Mouse (Mus musculus): ENCODE measurements around the gene Smtnl2. TPM values are rescaled to one million over a fixed set of nuclear protein-coding genes. Genes with fewer than 3 reads are reported as not detected.

Smtnl2 gene
- polyA plus RNA-seq, 1 experiment from 2014 or later, result 16.4 TPM

GRCm38 (mm10) chr11:72407574-72407973 lies 3.9 kb downstream of the Smtnl2 start:
- no peak overlapping the region for H3K27ac ChIP-seq (replicated peaks)
- no peaks in the 10 kb centered on the region for H3K9me3 ChIP-seq
- no peak for DNase-seq (ENCODE audit: low spot score)
- WGBS, result 19% methylated on average over 7 of the region's 7 CpGs
- peak overlapping the region; percentile 12; the same call in 1 of the 2 replicates for H3K4me3 ChIP-seq
- H3K36me3 ChIP-seq (replicated peaks), result 0 out of 2 replicates have a peak, but pooled peaks cover 3% of the 10 kb centered on the region
- peaks cover 74% of the 10 kb centered on the region for H3K4me1 ChIP-seq
- peaks cover 61% of the 10 kb centered on the region for H3K27me3 ChIP-seq (replicated peaks; ENCODE audit: low read depth, poor library complexity, severe bottlenecking)

- DNase-seq (ENCODE audit: low spot score), result no peak
- Histone ChIP-seq H3K27me3 (replicated peaks; ENCODE audit: low read depth, poor library complexity, severe bottlenecking) (peaks cover 56% of the 10 kb centered on the region), H3K27ac (replicated peaks) (0 out of 2 replicates have a peak overlapping the region, but pooled peaks have one; percentile 1), H3K4me3 (no peak overlapping the region), H3K4me1 (peaks cover 75% of the 10 kb centered on the region), H3K9me3 (no peaks in the 10 kb centered on the region), H3K36me3 (replicated peaks) (0 out of 2 replicates have a peak, but pooled peaks cover 3% of the 10 kb centered on the region)
- 19% methylated on average over 3 of the region's 3 CpGs for WGBS
Measured at GRCm38 (mm10) chr11:72407081-72407480, 4.4 kb downstream of the Smtnl2 start.

- peaks cover 47% of the 10 kb centered on the region for H3K27me3 ChIP-seq (replicated peaks; ENCODE audit: low read depth, poor library complexity, severe bottlenecking)
- H3K36me3 ChIP-seq (replicated peaks), result 0 out of 2 replicates have a peak, but pooled peaks cover 3% of the 10 kb centered on the region
- H3K27ac ChIP-seq (replicated peaks), result peak overlapping the region; percentile 10; the same call in 1 of the 2 replicates
- 0 out of 2 replicates have a peak overlapping the region, but pooled peaks have one; percentile 11 for H3K4me3 ChIP-seq
- peak; percentile 43 for DNase-seq (ENCODE audit: low spot score)
- 52% methylated on average over 8 of the region's 8 CpGs for WGBS
- peaks cover 75% of the 10 kb centered on the region for H3K4me1 ChIP-seq
- no peaks in the 10 kb centered on the region for H3K9me3 ChIP-seq
Measured at GRCm38 (mm10) chr11:72406079-72406675, 5.3 kb downstream of the Smtnl2 start.

- Histone ChIP-seq H3K4me3 (no peak overlapping the region), H3K9me3 (no peaks in the 10 kb centered on the region), H3K36me3 (replicated peaks) (0 out of 2 replicates have a peak, but pooled peaks cover 6% of the 10 kb centered on the region), H3K27ac (replicated peaks) (no peak overlapping the region), H3K27me3 (replicated peaks; ENCODE audit: low read depth, poor library complexity, severe bottlenecking) (peaks cover 41% of the 10 kb centered on the region), H3K4me1 (peaks cover 75% of the 10 kb centered on the region)
- DNase-seq (ENCODE audit: low spot score), result no peak
- WGBS, result 55% methylated on average over 4 of the region's 4 CpGs
Measured at GRCm38 (mm10) chr11:72405532-72405931, 6.0 kb downstream of the Smtnl2 start.

- H3K27ac ChIP-seq (replicated peaks), result no peak overlapping the region; the same call in 1 of the 2 replicates
- DNase-seq (ENCODE audit: low spot score), result no peak
- peaks cover 54% of the 10 kb centered on the region for H3K4me1 ChIP-seq
- H3K36me3 ChIP-seq (replicated peaks), result peaks cover 19% of the 10 kb centered on the region
- H3K27me3 ChIP-seq (replicated peaks; ENCODE audit: low read depth, poor library complexity, severe bottlenecking), result peaks cover 16% of the 10 kb centered on the region; the same call in 1 of the 2 replicates
- no peaks in the 10 kb centered on the region for H3K9me3 ChIP-seq
- H3K4me3 ChIP-seq, result no peak overlapping the region
- 85% methylated on average over 12 of the region's 12 CpGs for WGBS
Measured at GRCm38 (mm10) chr11:72402969-72403368, 8.5 kb downstream of the Smtnl2 start.

GRCm38 (mm10) chr11:72402017-72402416 lies 9.5 kb downstream of the Smtnl2 start:
- WGBS, result 66% methylated on average over 5 of the region's 5 CpGs
- peaks cover 19% of the 10 kb centered on the region for H3K36me3 ChIP-seq (replicated peaks)
- H3K4me3 ChIP-seq, result no peak overlapping the region
- no peak for DNase-seq (ENCODE audit: low spot score)
- H3K4me1 ChIP-seq, result peaks cover 47% of the 10 kb centered on the region
- peak overlapping the region; percentile 52; the same call in 1 of the 2 replicates for H3K27ac ChIP-seq (replicated peaks)
- no peaks in the 10 kb centered on the region for H3K9me3 ChIP-seq
- H3K27me3 ChIP-seq (replicated peaks; ENCODE audit: low read depth, poor library complexity, severe bottlenecking), result peaks cover 6% of the 10 kb centered on the region; the same call in 1 of the 2 replicates

- 81% methylated on average over 12 of the region's 12 CpGs for WGBS
- Histone ChIP-seq H3K4me3 (no peak overlapping the region), H3K4me1 (peaks cover 43% of the 10 kb centered on the region), H3K9me3 (no peaks in the 10 kb centered on the region), H3K27me3 (replicated peaks; ENCODE audit: low read depth, poor library complexity, severe bottlenecking) (no peaks in the 10 kb centered on the region), H3K36me3 (replicated peaks) (peaks cover 19% of the 10 kb centered on the region), H3K27ac (replicated peaks) (peak overlapping the region; percentile 30; the same call in 1 of the 2 replicates)
- no peak for DNase-seq (ENCODE audit: low spot score)
Measured at GRCm38 (mm10) chr11:72401068-72401467, 10.4 kb downstream of the Smtnl2 start.

GRCm38 (mm10) chr11:72397811-72398525 lies 13.5 kb downstream of the Smtnl2 start:
- Histone ChIP-seq H3K4me3 (no peak overlapping the region), H3K9me3 (no peaks in the 10 kb centered on the region), H3K27ac (replicated peaks) (no peak overlapping the region), H3K4me1 (peaks cover 49% of the 10 kb centered on the region), H3K36me3 (replicated peaks) (peaks cover 16% of the 10 kb centered on the region), H3K27me3 (replicated peaks; ENCODE audit: low read depth, poor library complexity, severe bottlenecking) (no peaks in the 10 kb centered on the region)
- 83% methylated on average over 8 of the region's 8 CpGs for WGBS
- DNase-seq (ENCODE audit: low spot score), result no peak

- Histone ChIP-seq H3K4me1 (peaks cover 41% of the 10 kb centered on the region), H3K27ac (replicated peaks) (no peak overlapping the region), H3K36me3 (replicated peaks) (peaks cover 16% of the 10 kb centered on the region), H3K4me3 (no peak overlapping the region), H3K9me3 (no peaks in the 10 kb centered on the region), H3K27me3 (replicated peaks; ENCODE audit: low read depth, poor library complexity, severe bottlenecking) (no peaks in the 10 kb centered on the region)
- no peak for DNase-seq (ENCODE audit: low spot score)
- 89% methylated on average over 10 of the region's 10 CpGs for WGBS
Measured at GRCm38 (mm10) chr11:72397072-72397471, 14.4 kb downstream of the Smtnl2 start.

GRCm38 (mm10) chr11:72396621-72397020 lies 14.9 kb downstream of the Smtnl2 start:
- H3K9me3 ChIP-seq, result no peaks in the 10 kb centered on the region
- H3K27me3 ChIP-seq (replicated peaks; ENCODE audit: low read depth, poor library complexity, severe bottlenecking), result no peaks in the 10 kb centered on the region
- peaks cover 36% of the 10 kb centered on the region for H3K4me1 ChIP-seq
- H3K36me3 ChIP-seq (replicated peaks), result peaks cover 16% of the 10 kb centered on the region
- no peak for DNase-seq (ENCODE audit: low spot score)
- WGBS, result 82% methylated on average over 7 of the region's 7 CpGs
- H3K27ac ChIP-seq (replicated peaks), result no peak overlapping the region
- no peak overlapping the region for H3K4me3 ChIP-seq

GRCm38 (mm10) chr11:72395652-72396051 lies 15.9 kb downstream of the Smtnl2 start:
- Histone ChIP-seq H3K27ac (replicated peaks) (no peak overlapping the region), H3K4me1 (peaks cover 26% of the 10 kb centered on the region), H3K27me3 (replicated peaks; ENCODE audit: low read depth, poor library complexity, severe bottlenecking) (no peaks in the 10 kb centered on the region), H3K4me3 (no peak overlapping the region), H3K9me3 (no peaks in the 10 kb centered on the region), H3K36me3 (replicated peaks) (peaks cover 14% of the 10 kb centered on the region)
- peak; percentile 26 for DNase-seq (ENCODE audit: low spot score)
- WGBS, result 69% methylated on average over 6 of the region's 6 CpGs

GRCm38 (mm10) chr11:72394694-72395093 lies 16.8 kb downstream of the Smtnl2 start:
- Histone ChIP-seq H3K27me3 (replicated peaks; ENCODE audit: low read depth, poor library complexity, severe bottlenecking) (no peaks in the 10 kb centered on the region), H3K4me3 (no peak overlapping the region), H3K4me1 (peaks cover 22% of the 10 kb centered on the region), H3K36me3 (replicated peaks) (peaks cover 6% of the 10 kb centered on the region), H3K27ac (replicated peaks) (no peak overlapping the region), H3K9me3 (no peaks in the 10 kb centered on the region)
- DNase-seq (ENCODE audit: low spot score), result no peak
- WGBS, result 79% methylated on average over 2 of the region's 2 CpGs
